ENCODE assay signal across 8 mouse cellular contexts in the genomic region with DNA sequence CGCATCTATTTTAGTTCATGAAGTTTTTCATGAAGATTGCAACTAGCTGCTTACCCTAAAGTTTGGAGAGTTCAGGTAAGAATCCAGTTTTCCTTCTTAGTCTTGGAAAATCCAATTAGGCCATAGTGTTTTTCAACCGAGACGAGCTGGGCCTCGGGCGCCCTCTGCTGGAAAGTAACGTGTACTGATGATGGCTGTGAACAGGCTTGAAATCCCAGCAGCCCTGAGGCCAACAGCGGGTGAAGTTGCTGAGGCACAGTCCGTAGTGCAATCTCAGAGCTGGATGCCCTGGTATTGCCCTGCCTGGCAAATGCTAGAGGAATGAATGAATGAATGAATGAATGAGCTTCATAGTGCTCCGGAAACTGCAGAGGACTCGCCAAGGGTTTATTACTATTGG. TPM values are rescaled to one million over a fixed set of nuclear protein-coding genes. Genes with fewer than 3 reads are reported as not detected.
A peak's percentile ranks its signal among the peaks of the same experiment; 100 is the strongest.
DNase-seq lines count a peak whose midpoint lies in the region; ATAC-seq lines count a peak whose summit lies in the region.

No protein-coding gene starts in this region.

- H3K4me2 ChIP-seq in limb, embryonic 11.5 days (ENCODE audit: low read depth, severe bottlenecking), result no peak overlapping the region

- H3K36me3 ChIP-seq in limb, embryonic 11.5 days (ENCODE audit: control insufficient read depth, insufficient read depth, low read length), result no peaks in the 10 kb centered on the region

- 7% methylated on average over 10 of the region's 10 CpGs for WGBS in limb, embryonic 11.5 days

- no peaks in the 10 kb centered on the region for H3K27me3 ChIP-seq in limb, embryonic 11.5 days (ENCODE audit: control insufficient read depth, insufficient read depth, low read length)

- no peak overlapping the region for H3K4me3 ChIP-seq in limb, embryonic 11.5 days (ENCODE audit: low read depth, low read length)

- no peak overlapping the region for H3K27ac ChIP-seq in limb, embryonic 11.5 days (replicated peaks; ENCODE audit: low read depth, low read length)

- no peaks in the 10 kb centered on the region for H3K4me1 ChIP-seq in limb, embryonic 11.5 days (ENCODE audit: control insufficient read depth, insufficient read depth, low read length)

- H3K9ac ChIP-seq in limb, embryonic 11.5 days (ENCODE audit: low read length), result no peak overlapping the region

- peak; percentile 84 for ATAC-seq in frontal cortex, adult (ENCODE audit: low TSS enrichment)
- no peak for ATAC-seq in limb, embryonic 11.5 days (ENCODE audit: insufficient number of reproducible peaks, low FRiP score, low TSS enrichment, low read depth)

- peak; percentile 36 to 53 for DNase-seq in urinary bladder, adult 18-20 months (ENCODE audit: low spot score in 2 of 2)
- no peak for DNase-seq in urinary bladder, adult 2 months (ENCODE audit: low spot score)
- DNase-seq in cerebellum, adult 11-12 months, result peak; percentile 54
- peak; percentile 90 for DNase-seq in induced T-regulatory cell, adult 2 months (ENCODE audit: low read depth)
- peak; percentile 90 for DNase-seq in limb, embryonic 11.5 days (ENCODE audit: low spot score)
- DNase-seq in natural killer cell, adult 2 months (ENCODE audit: low spot score in 2 of 2), result peak; percentile 35 to 49
- peak; percentile 37 for DNase-seq in testis, postnatal 14 days (ENCODE audit: low spot score)

- no peaks in the 10 kb centered on the region for H3K9me3 ChIP-seq in limb, embryonic 11.5 days (ENCODE audit: control insufficient read depth, low read length)

RNA-seq across cellular contexts. Expression of gene Ccdc69, which starts 9.1 kb away (rescaled TPM):
- 29.0 and 33.3 TPM in 2 replicates for polyA plus RNA-seq in urinary bladder, adult 2 months (2012; rRNA removed)
- polyA plus RNA-seq in limb, embryonic 11.5 days (2014; fragmentation: Nextera tagmentation; extraction: Ambion mirVana), result 0.23 and 0.88 TPM in 2 replicates

RNA-seq across cellular contexts. Expression of gene Gm2a, which starts 10.9 kb away (rescaled TPM):
- 47.0 and 62.2 TPM in 2 replicates for polyA plus RNA-seq in urinary bladder, adult 2 months (2012; rRNA removed)
- polyA plus RNA-seq in limb, embryonic 11.5 days (2014; fragmentation: Nextera tagmentation; extraction: Ambion mirVana), result 9.0 TPM in 2 replicates

RNA-seq across cellular contexts. Expression of gene Anxa6, which starts 53.8 kb away (rescaled TPM):
- 204 and 234 TPM in 2 replicates for polyA plus RNA-seq in urinary bladder, adult 2 months (2012; rRNA removed)
- polyA plus RNA-seq in limb, embryonic 11.5 days (2014; fragmentation: Nextera tagmentation; extraction: Ambion mirVana), result 93.9 and 97.4 TPM in 2 replicates

Comparison
In these comparisons a context has a peak if more than half of its experiments do, and no peak if none do; other contexts are left out.
1. RNA of gene Ccdc69, which starts 9.1 kb away (polyA plus RNA-seq): 29.0 to 33.3 TPM in urinary bladder, adult 2 months; 0.23 to 0.88 TPM in limb, embryonic 11.5 days; every median in the first group is over 10 times any median in the second.